Mouse (Mus musculus) ES-Bruce4 (cell line): ENCODE data around the gene Tmem140. TPM values are rescaled to one million over a fixed set of nuclear protein-coding genes. Genes with fewer than 3 reads are reported as not detected.

Source experiments
- H3K27ac ChIP-seq: 2 replicates; pipeline ENCODE4 v1.5.1; 2012; ENCODE audit warnings: low read length, inconsistent platforms; ENCODE audit not compliant: insufficient read depth
- H3K27me3 ChIP-seq: 2 replicates; pipeline ENCODE4 v1.6.1; 2012; ENCODE audit warnings: mild to moderate bottlenecking, low read length, inconsistent platforms; ENCODE audit not compliant: control insufficient read depth, poor library complexity, insufficient read depth, severe bottlenecking
- H3K36me3 ChIP-seq: 2 replicates; pipeline ENCODE4 v1.6.1; 2012; ENCODE audit warnings: inconsistent platforms, mild to moderate bottlenecking, low read length, moderate library complexity; ENCODE audit not compliant: control insufficient read depth, poor library complexity, insufficient read depth, severe bottlenecking
- H3K4me1 ChIP-seq: one replicate; pipeline ENCODE4 v1.8.1; 2011; ENCODE audit warnings: low read length; ENCODE audit not compliant: control insufficient read depth, insufficient read depth
- H3K4me3 ChIP-seq: 2 replicates; pipeline ENCODE4 v1.5.1; 2011; ENCODE audit warnings: low read depth, mild to moderate bottlenecking, low read length
- H3K9ac ChIP-seq: 2 replicates; pipeline ENCODE4 v1.6.1; 2012; ENCODE audit warnings: low read depth, mild to moderate bottlenecking, inconsistent platforms; ENCODE audit not compliant: poor library complexity, severe bottlenecking
- H3K9me3 ChIP-seq: replicated peaks from 2 replicates; pipeline ENCODE4 v1.6.1; 2012; ENCODE audit warnings: mild to moderate bottlenecking, low read length, inconsistent platforms; ENCODE audit not compliant: control insufficient read depth, poor library complexity, insufficient read depth, severe bottlenecking
- CTCF ChIP-seq: IDR thresholded peaks from one replicate; pipeline ENCODE4 v1.8.1; 2011; ENCODE audit warnings: low read depth, low read length
- EP300 ChIP-seq: IDR thresholded peaks from 2 replicates; pipeline ENCODE4 v1.6.1; 2011; ENCODE audit warnings: low read depth, low read length; ENCODE audit not compliant: insufficient read depth
- POLR2A ChIP-seq: IDR thresholded peaks from one replicate; pipeline ENCODE4 v1.8.1; 2011; ENCODE audit warnings: low read length; ENCODE audit not compliant: insufficient read depth
- polyA plus RNA-seq: library from polyadenylated mRNA; stranded (reverse); fragments of >200 nt; gene quantifications from 2 replicates; pipeline ENCODE4 v1.2.4, GENCODE M21; 2011; ENCODE audit warnings: low read depth; ENCODE audit not compliant: missing spikeins, insufficient read depth, insufficient read length

Tmem140 gene
- polyA plus RNA-seq, 1 experiment, result 5.4 TPM

- Histone ChIP-seq H3K36me3 (no peaks in the 10 kb centered on the region), H3K4me3 (no peak overlapping the region), H3K27me3 (no peaks in the 10 kb centered on the region), H3K9ac (no peak overlapping the region), H3K4me1 (peaks cover 7% of the 10 kb centered on the region), H3K27ac (no peak overlapping the region), H3K9me3 (no peaks in the 10 kb centered on the region)
- TF ChIP-seq POLR2A (no peak), CTCF (no peak), EP300 (no peak)
These were observed 5.7 kb downstream of the Tmem140 start for GRCm38 (mm10) chr6:34868507-34869217.

- H3K9me3 ChIP-seq, result no peaks in the 10 kb centered on the region
- TF ChIP-seq CTCF, result no peak
- no peak for TF ChIP-seq EP300
- no peak for TF ChIP-seq POLR2A
- H3K27ac ChIP-seq, result no peak overlapping the region
- H3K36me3 ChIP-seq, result no peaks in the 10 kb centered on the region
- H3K27me3 ChIP-seq, result no peaks in the 10 kb centered on the region
- H3K4me3 ChIP-seq, result no peak overlapping the region
- H3K4me1 ChIP-seq, result peaks cover 7% of the 10 kb centered on the region
- H3K9ac ChIP-seq, result no peak overlapping the region
These were observed 6.4 kb downstream of the Tmem140 start for GRCm38 (mm10) chr6:34869225-34869915.

GRCm38 (mm10) chr6:34870136-34870535, 7.2 kb downstream of the Tmem140 start:
- no peaks in the 10 kb centered on the region for H3K9me3 ChIP-seq
- H3K36me3 ChIP-seq, result no peaks in the 10 kb centered on the region
- H3K27ac ChIP-seq, result no peak overlapping the region
- H3K9ac ChIP-seq, result no peak overlapping the region
- H3K27me3 ChIP-seq, result no peaks in the 10 kb centered on the region
- TF ChIP-seq CTCF (no peak), EP300 (no peak), POLR2A (no peak)
- peaks cover 7% of the 10 kb centered on the region for H3K4me1 ChIP-seq
- no peak overlapping the region for H3K4me3 ChIP-seq

- H3K36me3 ChIP-seq, result no peaks in the 10 kb centered on the region
- H3K27ac ChIP-seq, result no peak overlapping the region
- H3K4me1 ChIP-seq, result peaks cover 6% of the 10 kb centered on the region
- TF ChIP-seq EP300 (no peak), POLR2A (no peak), CTCF (no peak)
- no peak overlapping the region for H3K4me3 ChIP-seq
- no peaks in the 10 kb centered on the region for H3K27me3 ChIP-seq
- H3K9me3 ChIP-seq, result no peaks in the 10 kb centered on the region
- no peak overlapping the region for H3K9ac ChIP-seq
These were observed 7.8 kb downstream of the Tmem140 start for GRCm38 (mm10) chr6:34870724-34871123.

GRCm38 (mm10) chr6:34871929-34872328, 9.0 kb downstream of the Tmem140 start:
- H3K27me3 ChIP-seq, result no peaks in the 10 kb centered on the region
- TF ChIP-seq POLR2A (no peak), EP300 (no peak), CTCF (no peak)

GRCm38 (mm10) chr6:34872871-34873270, 9.9 kb downstream of the Tmem140 start:
- no peaks in the 10 kb centered on the region for H3K9me3 ChIP-seq
- no peaks in the 10 kb centered on the region for H3K36me3 ChIP-seq
- no peak overlapping the region for H3K27ac ChIP-seq
- no peaks in the 10 kb centered on the region for H3K27me3 ChIP-seq
- H3K4me3 ChIP-seq, result no peak overlapping the region
- H3K4me1 ChIP-seq, result no peaks in the 10 kb centered on the region
- H3K9ac ChIP-seq, result no peak overlapping the region
- TF ChIP-seq CTCF (no peak), POLR2A (no peak), EP300 (no peak)

More at GRCm38 (mm10) chr6:34871929-34872328, 9.0 kb downstream of the Tmem140 start:
- Histone ChIP-seq H3K9me3 (no peaks in the 10 kb centered on the region), H3K9ac (no peak overlapping the region), H3K27ac (no peak overlapping the region), H3K36me3 (no peaks in the 10 kb centered on the region), H3K4me3 (no peak overlapping the region), H3K4me1 (peaks cover 1% of the 10 kb centered on the region)
